14 mouse cellular contexts compared by ENCODE assay signal in genomic region chr1:190854465-190854864, GRCm38 (mm10).
"Had no signal": no experiment of that assay in that cellular context is flagged by ENCODE, and none has a peak within 500 bp of the region (broad histone marks: within the 10 kb centered on the region; RNA-seq: fewer than 3 reads in every experiment).

No protein-coding gene starts in this region.

- H3K4me3 ChIP-seq: limb, embryonic 12.5 days; midbrain, embryonic 10.5 days; myocyte; neural tube, embryonic 15.5 days; stomach, embryonic 15.5 days had no signal

- H3K27me3 ChIP-seq: limb, embryonic 12.5 days; neural tube, embryonic 15.5 days; stomach, embryonic 15.5 days had no signal

- H3K4me2 ChIP-seq: limb, embryonic 12.5 days; neural tube, embryonic 15.5 days; stomach, embryonic 15.5 days had no signal

- H3K9me3 ChIP-seq: limb, embryonic 12.5 days; midbrain, embryonic 10.5 days; neural tube, embryonic 15.5 days; stomach, embryonic 15.5 days had no signal

- H3K4me1 ChIP-seq: limb, embryonic 12.5 days; midbrain, embryonic 10.5 days; stomach, embryonic 15.5 days had no signal

- H3K27ac ChIP-seq: limb, embryonic 12.5 days; midbrain, embryonic 10.5 days; neural tube, embryonic 15.5 days; stomach, embryonic 15.5 days had no signal

- DNase-seq: kidney, adult 2 months; kidney, postnatal 36 days; lung, adult 18-20 months; midbrain, embryonic 14.5 days; right cerebral cortex, adult 18-20 months; right cerebral cortex, postnatal 25 days; thymus, adult 2 months; thymus, postnatal 25 days had no signal

- ATAC-seq: inflammation-experienced regulatory T-cells, adult 6 months had no signal

- H3K36me3 ChIP-seq: stomach, embryonic 15.5 days had no signal

- H3K9ac ChIP-seq: limb, embryonic 12.5 days; neural tube, embryonic 15.5 days; stomach, embryonic 15.5 days had no signal
